Mouse (Mus musculus) heart, adult 2 months (tissue): ENCODE data around the gene Katnal1. TPM values are rescaled to one million over a fixed set of nuclear protein-coding genes. Genes with fewer than 3 reads are reported as not detected.
A peak's percentile ranks its signal among the peaks of the same experiment; 100 is the strongest.

Source experiments
- DNase-seq, 2 experiments: peaks; one replicate each; pipeline ENCODE4 v3.0.0; 2021
- H3K27ac ChIP-seq: fragments of 200-600 bp; 2 replicates; pipeline ENCODE4 v1.8.1; 2022
- H3K27me3 ChIP-seq: fragments of 200-500 bp; 2 replicates; pipeline ENCODE4 v1.6.1; 2012; ENCODE audit warnings: mild to moderate bottlenecking, low read length, inconsistent platforms, mixed read lengths; ENCODE audit not compliant: control insufficient read depth, insufficient read depth
- H3K36me3 ChIP-seq: fragments of 200-500 bp; 2 replicates; pipeline ENCODE4 v1.6.1; 2012; ENCODE audit warnings: low read length, inconsistent platforms; ENCODE audit not compliant: control insufficient read depth, insufficient read depth
- H3K4me1 ChIP-seq: fragments of 200-500 bp; 2 replicates; pipeline ENCODE4 v1.6.1; 2011; ENCODE audit warnings: low read length; ENCODE audit not compliant: control insufficient read depth, insufficient read depth
- H3K4me3 ChIP-seq: fragments of 200-600 bp; 2 replicates; pipeline ENCODE4 v1.8.1; 2022
- H3K79me2 ChIP-seq: fragments of 200-500 bp; replicated peaks from 2 replicates; pipeline ENCODE4 v1.6.1; 2012; ENCODE audit warnings: mild to moderate bottlenecking, inconsistent platforms, low read length, moderate library complexity, mixed read lengths; ENCODE audit not compliant: control insufficient read depth, insufficient read depth
- H3K9ac ChIP-seq: fragments of 200-500 bp; 2 replicates; pipeline ENCODE4 v1.6.1; 2012; ENCODE audit warnings: low read depth, mild to moderate bottlenecking, control low read depth, inconsistent platforms, low read length, mixed read lengths
- CTCF ChIP-seq: fragments of 200-600 bp; IDR thresholded peaks from 2 replicates; pipeline ENCODE4 v1.8.1; 2022; ENCODE audit warnings: antibody characterized with exemption, mild to moderate bottlenecking, moderate library complexity
- EP300 ChIP-seq: fragments of 200-500 bp; IDR thresholded peaks from 2 replicates; pipeline ENCODE4 v1.6.1; 2011; ENCODE audit warnings: low read depth, low read length, control low read depth; ENCODE audit not compliant: insufficient read depth
- POLR2A ChIP-seq: fragments of 200-500 bp; IDR thresholded peaks from 2 replicates; pipeline ENCODE4 v1.6.1; 2011; ENCODE audit warnings: mild to moderate bottlenecking, low read depth, low read length, control low read depth; ENCODE audit not compliant: insufficient read depth
- WGBS: fragments of 180-500 bp; shearing (Covaris S2); methylation state at CpG from one replicate; pipeline ENCODE4 v1.1.7; 2018; 5-methylcytosine and 5-hydroxymethylcytosine counted together
- intact Hi-C: fragments of 180-260 bp; cut with DNase I; formaldehyde crosslinking; loops from one replicate; pipeline ENCODE4 v1.15.1; 2025
- polyA plus RNA-seq: library from polyadenylated mRNA; depleted of rRNA; stranded (reverse); fragments of >200 nt; gene quantifications from 2 replicates; pipeline ENCODE4 v1.2.3, GENCODE M21; 2012
- total RNA-seq, 2 experiments: library from RNA; stranded (reverse); gene quantifications; 2 replicates each; pipeline ENCODE4 v1.2.3; 2021

Katnal1 gene
- total and polyA plus RNA-seq, 3 experiments, result 4.8 to 10.4 (median 9.5) TPM

DNA sequence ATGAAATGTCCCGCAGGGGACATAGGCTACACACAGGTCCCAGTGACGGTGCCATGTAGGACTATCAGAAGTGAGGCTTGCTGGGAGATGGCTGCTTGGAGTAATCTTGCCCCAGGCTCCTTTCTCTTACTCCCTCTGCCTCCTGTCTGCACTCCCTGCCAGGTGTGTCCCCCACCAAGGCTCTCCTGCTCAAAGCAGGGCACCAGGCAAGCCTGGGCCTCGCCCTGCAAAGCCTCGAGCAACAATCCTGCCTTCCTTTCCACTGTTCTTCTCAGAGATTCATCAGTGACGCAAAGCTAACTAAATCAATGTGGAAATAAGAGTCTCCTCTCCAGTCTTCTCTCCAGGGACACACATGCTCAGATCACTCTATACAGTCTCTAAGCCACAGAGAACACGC is 12.3 kb downstream of the Katnal1 start:
- TF ChIP-seq POLR2A, result no peak
- TF ChIP-seq EP300, result no peak
- no peak for TF ChIP-seq CTCF
- H3K36me3 ChIP-seq, result no peaks in the 10 kb centered on the region
- H3K27me3 ChIP-seq, result no peaks in the 10 kb centered on the region
- no peak for DNase-seq
- no peaks in the 10 kb centered on the region for H3K4me1 ChIP-seq
- no peak overlapping the region for H3K27ac ChIP-seq
- H3K9ac ChIP-seq, result no peak overlapping the region
- no peak overlapping the region for H3K4me3 ChIP-seq
- WGBS, result 92% methylated on average over 6 of the region's 6 CpGs
- intact Hi-C loops, result no loop called here
- no peaks in the 10 kb centered on the region for H3K79me2 ChIP-seq

GRCm38 (mm10) chr5:148912262-148912661 is 16.9 kb downstream of the Katnal1 start:
- H3K4me1 ChIP-seq, result peaks cover 13% of the 10 kb centered on the region
- H3K4me3 ChIP-seq, result no peak overlapping the region
- no peak overlapping the region for H3K9ac ChIP-seq
- H3K27me3 ChIP-seq, result no peaks in the 10 kb centered on the region
- no peaks in the 10 kb centered on the region for H3K79me2 ChIP-seq
- TF ChIP-seq POLR2A, result no peak
- no peak for TF ChIP-seq EP300
- 38% methylated on average over 3 of the region's 3 CpGs for WGBS
- intact Hi-C loops, result no loop called here
- no peaks in the 10 kb centered on the region for H3K36me3 ChIP-seq
- no peak for DNase-seq
- no peak overlapping the region for H3K27ac ChIP-seq

- Histone ChIP-seq H3K4me1 (peaks cover 13% of the 10 kb centered on the region), H3K4me3 (no peak overlapping the region), H3K9ac (no peak overlapping the region), H3K36me3 (no peaks in the 10 kb centered on the region), H3K27me3 (no peaks in the 10 kb centered on the region), H3K79me2 (no peaks in the 10 kb centered on the region), H3K27ac (no peak overlapping the region)
- intact Hi-C loops, result no loop called here
- 72% methylated on average over 4 of the region's 4 CpGs for WGBS
- TF ChIP-seq CTCF, result no peak
- TF ChIP-seq POLR2A, result no peak
- TF ChIP-seq EP300, result no peak
- no peak for DNase-seq
These were observed 19.1 kb downstream of the Katnal1 start for GRCm38 (mm10) chr5:148910066-148910465.

GRCm38 (mm10) chr5:148909402-148909801 is 19.7 kb downstream of the Katnal1 start:
- Histone ChIP-seq H3K27me3 (no peaks in the 10 kb centered on the region), H3K36me3 (no peaks in the 10 kb centered on the region), H3K4me3 (no peak overlapping the region), H3K27ac (peak overlapping the region; percentile 4; the same call in 1 of the 2 replicates), H3K9ac (0 out of 2 replicates have a peak overlapping the region, but pooled peaks have one; percentile 11), H3K4me1 (peaks cover 13% of the 10 kb centered on the region), H3K79me2 (no peaks in the 10 kb centered on the region)
- TF ChIP-seq EP300 (0 out of 2 replicates have a peak, but pooled peaks have one; percentile 47), CTCF (peak; percentile 64), POLR2A (no peak)
- peak; percentile 38 to 52 for DNase-seq
- intact Hi-C loops, result loop anchor here (5.0 to 10.0 kb wide), 2 partner anchors 143 to 275 kb away; partner anchors contain the start of genes Hmgb1 and Uspl1
- WGBS, result 9% methylated on average over 6 of the region's 6 CpGs

- no peaks in the 10 kb centered on the region for H3K27me3 ChIP-seq
- H3K4me1 ChIP-seq, result peaks cover 13% of the 10 kb centered on the region
- no peaks in the 10 kb centered on the region for H3K36me3 ChIP-seq
- H3K27ac ChIP-seq, result peak overlapping the region; percentile 4; the same call in 1 of the 2 replicates
- no peaks in the 10 kb centered on the region for H3K79me2 ChIP-seq
- 19% methylated on average over 7 of the region's 7 CpGs for WGBS
- TF ChIP-seq POLR2A, result no peak
- peak; percentile 42 for TF ChIP-seq CTCF
- TF ChIP-seq EP300, result no peak
- H3K9ac ChIP-seq, result 0 out of 2 replicates have a peak overlapping the region, but pooled peaks have one; percentile 11
- intact Hi-C loops, result loop anchor here (5.0 to 10.0 kb wide), 2 partner anchors 143 to 276 kb away; partner anchors contain the start of genes Hmgb1 and Uspl1
- H3K4me3 ChIP-seq, result no peak overlapping the region
- DNase-seq, result peak; percentile 41 to 43
These were observed 20.1 kb downstream of the Katnal1 start for GRCm38 (mm10) chr5:148909057-148909395.

DNA sequence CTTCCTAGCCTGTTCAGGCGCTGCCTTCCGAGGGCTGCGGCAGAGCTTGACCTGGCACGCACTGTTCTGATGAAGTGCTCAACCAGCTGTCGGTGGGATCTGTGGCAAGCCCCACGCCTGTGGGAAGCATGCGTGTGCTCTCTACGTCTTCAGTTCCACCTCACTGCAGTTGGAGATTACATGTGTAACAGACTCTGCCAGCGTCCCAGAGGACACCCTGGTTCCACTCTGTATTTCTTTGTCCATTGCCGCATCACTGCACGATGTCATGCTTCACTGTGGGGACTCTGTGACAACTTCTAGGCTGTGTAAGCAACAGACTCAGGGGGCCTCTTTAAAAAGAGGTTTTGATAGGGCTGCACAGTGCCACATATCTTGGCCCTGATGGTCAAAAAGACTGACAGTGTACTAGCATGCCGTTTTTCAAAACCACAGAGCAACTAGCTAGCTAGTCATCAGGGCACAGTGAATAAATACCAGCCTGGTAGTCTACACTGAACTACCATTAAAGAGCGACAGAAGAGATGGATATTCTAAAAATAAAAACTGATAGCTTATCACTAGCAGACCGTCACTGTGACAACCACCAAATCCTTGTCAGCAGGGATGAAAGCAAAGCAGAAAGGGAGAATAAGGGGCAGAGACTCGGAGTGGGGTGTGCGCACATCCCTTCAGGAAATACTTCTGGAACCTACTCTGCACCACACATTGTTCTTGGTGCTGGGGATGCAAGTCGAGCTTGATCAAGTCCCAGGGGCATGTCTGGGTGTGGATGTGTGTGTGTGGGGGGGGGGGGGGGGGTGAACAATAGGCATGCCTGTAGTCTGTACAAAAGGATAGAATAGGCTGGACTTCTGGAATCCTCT is 20.7 kb downstream of the Katnal1 start:
- peak in 1 of 2 experiments; percentile 7 for DNase-seq
- Histone ChIP-seq H3K4me3 (no peak overlapping the region), H3K27ac (no peak overlapping the region), H3K36me3 (no peaks in the 10 kb centered on the region), H3K4me1 (peaks cover 13% of the 10 kb centered on the region), H3K79me2 (no peaks in the 10 kb centered on the region), H3K9ac (no peak overlapping the region), H3K27me3 (no peaks in the 10 kb centered on the region)
- 36% methylated on average over 17 of the region's 17 CpGs for WGBS
- intact Hi-C loops, result loop anchor here (5.0 to 10.0 kb wide), 2 partner anchors 144 to 276 kb away; partner anchors contain the start of genes Hmgb1 and Uspl1
- TF ChIP-seq EP300, result no peak
- TF ChIP-seq CTCF, result no peak
- TF ChIP-seq POLR2A, result no peak
